Mouse (Mus musculus): ENCODE data around the gene Lyzl4.

DNA sequence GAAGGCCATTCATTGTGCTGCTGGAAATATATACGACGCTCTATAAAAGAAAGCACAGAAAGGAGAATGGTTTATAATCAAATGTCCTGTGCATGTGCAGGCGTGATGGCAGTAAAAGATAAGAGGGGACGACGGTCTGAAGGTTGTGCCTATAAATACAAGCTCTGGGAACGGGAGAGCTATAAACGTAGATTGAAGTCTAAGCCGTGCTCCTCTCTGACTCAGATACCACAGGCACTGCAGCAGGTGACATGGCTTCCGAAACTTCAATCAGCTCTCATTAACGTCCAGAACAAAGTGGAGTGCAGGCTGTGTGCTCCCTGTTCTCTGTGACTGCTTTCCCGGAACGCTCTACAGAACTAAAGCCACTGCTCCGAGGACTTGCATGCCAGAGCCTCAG is 15.2 kb upstream of the Lyzl4 start:
- TF ChIP-seq CTCF (IDR thresholded peaks at IDR 0.05; ENCODE audit: borderline replicate concordance, insufficient read depth, low read depth, low read length) (no peak), POLR2A (IDR thresholded peaks at IDR 0.05; ENCODE audit: borderline replicate concordance, insufficient read depth, low read length) (no peak)

Data from cerebellum, adult 2 months (tissue).